Mouse (Mus musculus) R1 (cell line): ENCODE results near the gene Clptm1l.
A peak's percentile ranks its signal among the peaks of the same experiment; 100 is the strongest.

Source experiments
- DNase-seq: peaks from one replicate; pipeline ENCODE4 v3.0.0-alpha.2; 2018; ENCODE audit warnings: low read depth, low spot score

Clptm1l gene

GRCm38 (mm10) chr13:73603522-73604155 lies at the start of gene Clptm1l:
TSS of gene Clptm1l (plus strand) at chr13:73604006.
- peak; percentile 91 for DNase-seq

GRCm38 (mm10) chr13:73564201-73564600 lies 39.6 kb upstream of the Clptm1l start:
- no peak for DNase-seq

- DNase-seq, result peak; percentile 54
Observed at GRCm38 (mm10) chr13:73575051-73575450, 28.8 kb upstream of the Clptm1l start.

- no peak for DNase-seq
Observed at GRCm38 (mm10) chr13:73577277-73577676, 26.5 kb upstream of the Clptm1l start.

- no peak for DNase-seq
Observed at GRCm38 (mm10) chr13:73591488-73591887, 12.3 kb upstream of the Clptm1l start.

- DNase-seq, result no peak
Observed at GRCm38 (mm10) chr13:73592546-73592945, 11.3 kb upstream of the Clptm1l start.

- DNase-seq, result no peak
Observed at GRCm38 (mm10) chr13:73596276-73596675, 7.5 kb upstream of the Clptm1l start.

GRCm38 (mm10) chr13:73600217-73600616 lies 3.6 kb upstream of the Clptm1l start:
- DNase-seq, result no peak

GRCm38 (mm10) chr13:73603046-73603445 lies 760 bp upstream of the Clptm1l start:
- no peak for DNase-seq

- peak; percentile 43 for DNase-seq
Observed at GRCm38 (mm10) chr13:73604156-73604957, 551 bp downstream of the Clptm1l start.

GRCm38 (mm10) chr13:73618406-73618805 lies 14.6 kb downstream of the Clptm1l start:
- no peak for DNase-seq

GRCm38 (mm10) chr13:73620637-73621036 lies 16.8 kb downstream of the Clptm1l start:
- peak; percentile 77 for DNase-seq

- no peak for DNase-seq
Observed at GRCm38 (mm10) chr13:73626410-73626744, 22.6 kb downstream of the Clptm1l start.

- DNase-seq, result peak; percentile 97
Observed at GRCm38 (mm10) chr13:73626745-73627549, 23.1 kb downstream of the Clptm1l start, which contains the start of gene Tert. TSS of gene Tert (plus strand) at chr13:73626911.

- DNase-seq, result no peak
Observed at GRCm38 (mm10) chr13:73628586-73629113, 24.8 kb downstream of the Clptm1l start.

GRCm38 (mm10) chr13:73631837-73632236 lies 28.0 kb downstream of the Clptm1l start:
- no peak for DNase-seq

- DNase-seq, result no peak
Observed at GRCm38 (mm10) chr13:73637826-73638225, 34.0 kb downstream of the Clptm1l start.

GRCm38 (mm10) chr13:73641296-73641695 lies 37.5 kb downstream of the Clptm1l start:
- no peak for DNase-seq

GRCm38 (mm10) chr13:73646397-73647087 lies 42.7 kb downstream of the Clptm1l start:
- DNase-seq, result peak; percentile 77

GRCm38 (mm10) chr13:73653266-73653665 lies 49.5 kb downstream of the Clptm1l start:
- no peak for DNase-seq

GRCm38 (mm10) chr13:73654976-73655375 lies 51.2 kb downstream of the Clptm1l start:
- DNase-seq, result no peak
